Mouse (Mus musculus) MN1 (cell line): ENCODE measurements around the gene 4933402N22Rik.
"Not testable (repeated sequence)": the region's sequence is repeated elsewhere in the genome, so short reads cannot be mapped to it uniquely, and the experiment has no call there.

Source experiments
- DNase-seq: peaks from one replicate; pipeline ENCODE4 v3.0.0-alpha.2; 2016; ENCODE audit warnings: low spot score

The 4933402N22Rik gene

DNA sequence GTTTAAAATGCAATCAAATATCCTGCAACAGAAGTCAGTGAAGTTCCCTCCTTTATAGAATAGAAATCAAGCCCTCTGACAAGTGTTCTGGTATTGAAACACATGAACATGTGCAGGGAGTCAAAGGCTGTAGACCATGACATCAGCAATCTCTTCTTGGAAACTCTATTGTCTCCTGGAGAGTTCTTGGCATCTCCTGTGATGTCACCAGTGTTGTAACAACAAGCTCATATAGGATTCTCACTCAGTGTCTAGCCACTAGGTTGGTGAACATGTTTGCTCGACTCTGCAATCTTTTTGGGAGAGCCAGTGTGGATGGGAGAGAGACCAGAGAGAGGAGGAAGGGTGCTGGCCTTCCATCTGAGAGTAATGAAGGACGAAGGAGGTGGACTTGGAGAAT is at the start of gene 4933402N22Rik:
Gene 4933402N22Rik (plus strand): TSS at position 301 of the 400 bp plus-strand sequence.
- DNase-seq: not testable (repeated sequence)

DNA sequence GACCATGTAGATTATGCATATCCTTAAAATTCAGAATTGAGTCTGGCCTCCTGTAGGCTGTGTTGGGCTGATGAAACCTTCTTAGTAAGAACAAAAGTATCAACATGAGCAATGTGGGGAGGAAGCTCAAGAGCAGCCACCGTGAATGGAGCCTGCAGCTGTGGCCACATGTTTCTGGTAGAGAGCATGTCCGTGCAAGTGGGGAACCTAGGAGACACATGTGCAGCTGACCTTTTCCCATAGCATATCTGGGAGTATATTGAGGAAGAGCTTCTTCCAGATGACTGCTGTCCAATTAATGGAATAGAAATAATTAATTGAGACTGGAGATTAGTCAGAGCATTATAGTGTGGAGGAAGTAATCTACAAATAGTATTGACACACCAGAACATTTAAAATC is 5.9 kb downstream of the 4933402N22Rik start:
- DNase-seq: not testable (repeated sequence)
